Mouse (Mus musculus): ENCODE data around the gene Gm44579.

Gm44579 gene

DNA sequence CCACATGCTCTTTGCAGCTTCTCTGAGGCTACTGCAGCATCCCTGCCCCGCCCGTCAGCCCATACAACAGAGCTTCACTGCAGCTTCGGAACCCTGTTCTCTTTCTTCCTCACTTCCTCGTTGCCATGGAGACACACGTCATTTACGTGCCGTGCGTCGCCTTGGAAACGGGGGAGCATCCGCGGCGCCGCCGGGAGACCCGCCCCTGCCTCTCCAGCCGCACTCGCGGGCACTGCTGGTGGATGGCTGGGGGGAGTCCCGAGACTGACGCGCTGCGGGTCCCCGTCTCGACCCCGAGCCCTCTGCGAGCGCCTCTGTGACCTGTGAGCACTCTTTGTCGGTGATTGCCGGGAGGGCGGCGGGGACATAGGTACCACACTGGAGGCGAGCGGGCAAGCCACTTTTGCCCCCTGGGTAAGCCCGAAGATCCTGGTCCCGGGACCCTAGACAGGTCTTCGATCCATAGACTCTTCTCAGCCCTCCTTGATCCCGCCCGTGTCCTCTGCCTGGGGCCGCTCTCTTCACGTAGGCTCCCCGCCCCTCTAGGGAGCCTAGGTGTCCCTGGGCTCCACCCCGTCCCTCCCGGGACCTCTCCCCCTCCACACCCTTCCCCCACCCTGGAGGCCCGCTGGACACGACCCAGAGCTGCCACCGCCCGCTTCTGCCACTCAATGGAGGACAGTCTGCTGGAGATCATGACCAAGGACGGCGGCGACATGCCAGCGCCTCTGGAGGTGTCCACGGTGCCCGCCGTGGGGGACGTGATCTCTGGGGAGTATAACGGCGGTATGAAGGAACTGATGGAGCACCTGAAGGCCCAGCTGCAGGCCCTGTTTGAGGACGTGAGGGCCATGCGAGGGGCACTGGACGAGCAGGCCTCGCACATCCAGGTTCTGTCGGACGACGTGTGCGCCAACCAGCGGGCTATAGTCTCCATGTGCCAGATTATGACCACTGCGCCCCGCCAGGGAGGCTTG lies 52.8 kb downstream of the Gm44579 start:
- peak; percentile 85 for DNase-seq (ENCODE audit: low spot score)

DNA sequence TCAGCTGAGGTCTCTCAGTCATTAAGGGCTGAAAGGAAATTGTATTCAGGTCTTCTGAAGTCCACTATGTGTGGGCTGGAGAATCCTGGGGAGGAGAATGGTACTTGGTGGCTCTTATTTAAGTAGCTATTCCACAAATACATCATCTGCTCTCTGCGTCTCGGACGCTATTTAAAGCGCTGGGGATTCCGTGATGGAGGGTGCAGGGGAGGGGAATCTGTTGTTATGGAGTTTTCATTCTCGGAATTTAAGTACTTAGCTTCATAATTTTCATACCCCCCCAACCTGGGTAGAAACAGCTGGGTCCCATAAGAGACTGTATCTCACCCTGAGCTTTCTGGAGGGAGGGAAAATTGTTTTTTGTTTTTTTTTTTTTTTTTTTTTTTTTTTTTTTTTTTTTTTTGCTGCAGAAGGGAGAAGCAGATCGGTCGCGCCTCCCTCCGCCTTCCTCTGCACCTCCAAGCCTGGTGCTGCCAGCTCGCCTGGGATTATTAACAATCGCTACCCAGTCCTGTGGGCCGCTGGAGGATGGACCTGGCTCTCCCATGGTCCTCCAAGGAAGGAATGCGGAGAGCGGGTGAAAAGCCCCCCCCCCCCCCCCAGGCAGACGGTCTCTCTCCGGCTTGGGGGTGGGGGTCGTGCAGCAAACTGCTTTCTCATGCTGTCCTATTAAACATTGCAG lies 53.7 kb downstream of the Gm44579 start, which contains the start of gene Ccdc184:
Gene Ccdc184 (plus strand): TSS at position 196 of the 682 bp plus-strand sequence.
- no peak for DNase-seq (ENCODE audit: low spot score)

DNA sequence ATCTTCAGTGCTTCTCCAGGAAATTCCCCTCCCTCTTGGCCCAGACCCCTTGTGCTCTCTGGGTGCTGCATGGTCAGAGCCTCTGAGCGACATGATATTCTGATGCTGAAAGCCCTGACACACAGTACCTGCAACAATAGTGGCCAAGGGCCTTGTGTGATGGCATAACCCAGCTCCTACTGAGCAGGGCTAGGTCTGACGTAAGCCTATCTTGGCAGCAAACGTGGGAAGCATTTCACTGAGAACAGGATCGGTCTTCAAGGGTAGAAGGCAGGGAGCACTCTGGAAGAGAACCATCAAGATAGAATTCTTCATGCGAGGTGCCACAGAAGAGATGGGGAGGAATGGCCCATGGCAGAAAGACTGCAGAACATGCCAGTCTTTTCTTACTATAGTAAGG lies 55.3 kb downstream of the Gm44579 start, which contains the start of gene Asb8:
Gene Asb8 (minus strand): TSS at position 101 of the 400 bp plus-strand sequence.
- no peak for DNase-seq (ENCODE audit: low spot score)

DNA sequence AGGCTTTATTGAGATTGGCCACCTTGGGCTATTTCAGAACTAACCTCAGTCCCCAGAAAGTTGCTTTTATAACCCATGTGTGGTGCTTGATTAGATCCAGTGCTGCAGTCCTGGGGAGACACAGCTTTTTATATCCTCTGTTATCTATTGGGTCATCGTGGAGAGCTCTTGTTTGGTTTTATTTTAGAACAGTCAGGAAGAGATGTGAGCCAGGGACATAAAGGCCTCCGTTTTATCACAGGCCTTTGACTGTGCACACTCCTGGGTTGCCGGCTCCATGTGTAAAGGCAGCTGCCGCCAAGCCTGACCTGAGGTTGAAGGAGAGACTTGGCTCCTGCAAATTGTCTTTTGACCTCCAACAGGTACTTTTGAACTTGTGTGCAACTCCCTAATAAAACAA lies 58.2 kb downstream of the Gm44579 start:
- DNase-seq (ENCODE audit: low spot score), result no peak

DNA sequence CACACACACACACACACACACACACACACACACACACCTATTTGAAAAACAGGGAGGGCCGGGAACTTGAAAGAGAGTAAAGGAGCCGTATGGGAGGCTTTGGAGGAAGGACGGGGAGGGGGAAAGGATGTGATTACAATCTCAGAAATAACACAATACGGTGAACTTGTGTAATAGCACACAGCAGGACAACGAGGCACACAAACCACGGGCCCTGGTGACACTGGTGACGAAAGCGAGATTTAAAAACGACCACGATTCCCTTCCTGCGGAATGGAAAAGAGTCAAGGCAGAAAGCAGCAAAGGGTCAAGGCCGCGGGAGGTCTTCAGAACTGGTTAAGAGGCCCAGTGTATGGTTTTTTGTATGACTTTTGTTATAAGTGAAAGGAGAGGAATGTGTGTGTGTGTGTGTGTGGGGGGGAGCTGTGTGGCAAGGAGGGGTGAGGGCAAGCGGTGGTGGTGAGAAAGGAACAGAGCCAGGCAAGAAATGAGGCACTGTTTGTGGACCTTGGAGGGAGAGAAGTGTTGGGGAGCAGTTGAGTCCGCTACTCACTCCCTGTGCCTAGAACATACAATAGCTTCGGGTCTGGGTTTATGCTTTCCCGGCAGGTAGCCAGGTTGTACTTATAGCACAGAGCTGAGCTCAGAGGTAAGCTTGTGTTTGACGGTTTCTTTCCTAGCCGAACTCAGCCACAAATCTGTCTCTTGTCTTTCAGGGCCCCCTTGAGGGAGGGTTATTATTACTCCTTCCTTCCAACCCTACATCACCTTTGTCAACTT lies 59.6 kb downstream of the Gm44579 start:
- DNase-seq (ENCODE audit: low spot score), result no peak

DNA sequence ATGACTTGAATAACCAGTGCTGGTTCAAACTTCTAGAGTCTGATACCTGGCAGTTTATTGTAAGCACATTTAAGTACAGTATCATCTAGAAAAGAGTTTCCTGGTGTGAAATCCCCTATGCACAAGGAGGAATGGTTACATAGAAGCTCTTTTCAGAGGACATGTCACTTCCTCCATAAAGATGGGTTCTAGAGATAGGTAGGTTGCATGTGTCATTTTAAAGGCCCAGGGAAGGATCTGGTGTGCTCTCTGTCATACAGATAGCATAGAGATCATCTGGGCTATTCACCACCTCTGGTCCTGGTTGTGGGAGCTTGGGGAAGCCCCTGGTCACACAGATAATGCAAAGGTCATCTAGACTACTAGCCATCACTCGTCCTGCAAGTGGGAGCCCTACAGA lies 63.5 kb downstream of the Gm44579 start:
- no peak for DNase-seq (ENCODE audit: low spot score)

DNA sequence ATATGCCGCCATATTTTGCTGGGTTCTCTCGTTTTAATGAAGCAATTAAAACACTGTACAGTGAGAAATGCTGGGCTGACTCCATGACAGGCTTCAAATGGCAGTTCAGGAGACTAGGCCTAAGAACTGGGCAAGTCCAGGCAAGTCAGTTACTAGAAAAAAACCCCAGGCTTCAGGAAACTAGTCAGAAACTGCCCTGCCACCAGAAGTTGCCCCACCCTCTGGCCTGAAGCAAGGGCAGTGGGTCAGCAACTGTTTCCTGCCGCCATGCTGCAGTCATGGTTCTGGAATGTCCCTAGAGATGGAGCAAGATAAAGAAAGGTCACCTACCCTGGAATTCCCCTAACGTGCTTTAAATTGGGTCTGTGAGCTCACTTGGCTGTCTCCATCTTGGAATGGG lies 64.8 kb downstream of the Gm44579 start:
- no peak for DNase-seq (ENCODE audit: low spot score)

DNA sequence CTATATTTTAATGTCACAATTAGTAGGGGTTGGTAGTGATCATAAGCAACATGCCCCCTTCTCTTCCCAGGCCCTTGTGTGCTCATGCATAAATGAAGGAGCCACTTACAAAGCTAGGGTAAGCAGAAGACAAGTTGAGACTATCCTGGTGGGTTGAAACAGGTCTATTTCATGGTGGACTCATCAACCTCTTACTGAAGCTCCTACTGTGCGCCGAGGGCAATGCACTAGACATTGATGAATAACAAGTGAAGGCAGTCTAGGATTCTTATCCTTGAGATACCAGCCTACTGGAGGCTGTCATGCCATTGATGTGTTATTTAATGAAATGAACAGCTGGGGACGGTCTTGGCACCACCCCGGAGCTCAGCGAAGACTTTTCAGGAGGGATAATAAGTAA lies 65.5 kb downstream of the Gm44579 start:
- no peak for DNase-seq (ENCODE audit: low spot score)

DNA sequence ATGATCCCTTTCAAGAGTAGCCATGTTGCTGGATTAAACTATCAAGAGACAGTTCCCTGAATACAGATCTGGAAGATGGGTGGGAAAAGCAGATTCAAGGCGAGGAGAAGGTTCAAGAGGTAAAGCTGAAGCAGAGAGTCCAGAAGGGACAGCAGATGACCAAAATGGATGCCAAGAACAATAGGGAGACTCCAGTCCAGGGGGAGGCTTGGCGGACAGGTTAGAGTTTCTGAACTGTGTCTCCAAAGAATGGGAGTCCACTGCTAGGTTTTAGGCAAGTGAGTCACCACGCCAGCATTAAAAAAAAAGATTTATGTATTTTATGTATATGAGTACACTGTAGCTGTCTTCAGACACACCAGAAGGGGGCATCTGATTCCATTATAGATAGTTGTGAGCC lies 66.1 kb downstream of the Gm44579 start:
- DNase-seq (ENCODE audit: low spot score), result no peak

DNA sequence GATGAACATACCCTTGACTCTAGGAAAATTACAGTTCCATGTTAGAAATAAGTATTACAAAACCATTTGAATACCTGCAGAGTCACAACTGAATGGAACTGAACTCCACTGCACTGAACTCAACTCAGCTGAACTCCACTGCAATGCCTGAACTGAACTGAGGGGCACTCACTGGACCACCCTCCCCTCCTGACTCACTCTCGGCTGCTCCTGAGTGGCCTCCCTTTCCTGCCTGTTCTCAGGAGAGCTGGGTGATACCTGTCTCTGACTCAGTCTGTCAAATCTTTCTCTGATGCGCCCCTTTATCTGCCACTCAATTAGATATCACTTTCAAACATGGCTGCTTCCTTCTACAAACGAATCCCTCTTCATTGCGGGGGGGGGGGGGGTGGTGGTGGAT lies 66.6 kb downstream of the Gm44579 start:
- no peak for DNase-seq (ENCODE audit: low spot score)

DNA sequence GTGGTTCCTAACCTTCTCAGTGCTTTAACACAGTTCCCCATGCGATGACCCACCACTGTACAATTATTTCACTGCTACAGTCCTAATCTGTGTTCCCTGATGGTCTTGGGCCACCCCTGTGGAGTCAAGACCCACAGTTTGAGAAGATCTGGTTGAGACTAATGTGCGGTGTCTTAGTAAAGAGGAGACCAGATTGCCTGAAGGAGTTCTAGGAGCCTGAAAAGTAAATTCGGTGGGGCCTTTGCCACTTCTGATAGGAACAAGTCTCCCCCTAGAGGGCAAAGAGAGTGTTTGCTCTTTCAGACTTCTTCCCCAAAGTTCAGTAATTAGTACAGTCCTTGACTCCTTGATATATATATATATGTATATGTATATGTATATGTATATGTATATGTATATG lies 67.2 kb downstream of the Gm44579 start:
- DNase-seq (ENCODE audit: low spot score), result no peak

DNA sequence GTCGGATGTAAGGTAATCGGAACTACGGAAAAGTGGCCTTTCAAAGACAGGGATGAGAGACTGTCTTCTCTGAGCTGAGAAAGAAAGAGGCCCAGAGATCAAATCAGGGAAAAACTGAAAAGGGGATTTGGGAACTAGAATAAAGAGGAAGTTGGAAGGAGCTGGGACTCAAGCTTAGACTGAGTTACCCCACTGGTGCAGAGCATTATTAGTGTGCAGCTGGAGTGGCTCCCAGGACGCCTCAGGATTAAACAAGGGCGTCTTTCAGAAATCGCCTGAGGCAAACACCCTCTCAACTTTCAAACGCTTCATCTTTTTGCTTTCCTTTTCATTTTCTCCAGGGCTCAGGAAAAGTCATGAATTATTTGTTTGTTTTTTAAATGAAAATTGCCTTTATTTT lies 67.9 kb downstream of the Gm44579 start:
- no peak for DNase-seq (ENCODE audit: low spot score)

DNA sequence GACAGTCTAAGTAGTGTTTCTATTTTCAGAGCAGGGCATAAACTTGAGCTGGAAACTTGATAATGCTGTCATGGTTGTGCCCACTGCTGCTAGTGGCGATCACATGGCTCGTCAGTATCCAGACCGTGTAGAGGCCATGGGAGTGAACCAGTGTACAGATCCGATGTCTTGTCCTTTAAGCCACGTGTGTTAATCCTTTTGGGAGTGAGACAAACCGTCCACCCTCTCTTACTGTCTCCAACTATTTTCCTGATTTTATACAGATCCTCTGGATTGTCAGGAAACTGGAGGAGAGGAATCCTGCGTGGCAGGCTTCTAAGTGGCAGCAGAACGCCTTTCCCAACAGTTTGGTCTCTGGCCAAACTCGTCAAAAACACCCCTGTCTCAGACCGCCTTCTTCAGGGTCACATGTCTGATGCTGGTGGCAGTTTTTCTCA lies 71.6 kb downstream of the Gm44579 start:
- DNase-seq (ENCODE audit: low spot score), result no peak

DNA sequence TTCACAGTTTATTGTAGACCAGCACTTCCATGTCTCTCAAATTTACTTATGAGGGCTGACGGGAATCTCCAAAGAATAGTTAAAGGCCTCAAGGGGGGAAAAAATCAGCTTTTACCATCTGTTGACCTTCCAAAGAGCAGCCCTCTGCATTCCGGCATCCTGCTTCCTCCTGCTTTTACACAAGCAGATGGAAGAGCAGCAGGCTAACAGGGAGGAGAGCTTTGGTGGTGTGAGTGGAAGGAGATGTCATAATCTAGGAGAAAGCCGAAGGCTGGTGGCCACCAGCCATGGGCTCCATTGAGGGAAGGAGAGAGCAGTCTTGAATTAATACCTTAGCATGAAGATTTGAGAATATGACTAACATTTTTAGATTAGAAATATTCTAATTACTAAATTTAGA lies 72.4 kb downstream of the Gm44579 start:
- no peak for DNase-seq (ENCODE audit: low spot score)

DNA sequence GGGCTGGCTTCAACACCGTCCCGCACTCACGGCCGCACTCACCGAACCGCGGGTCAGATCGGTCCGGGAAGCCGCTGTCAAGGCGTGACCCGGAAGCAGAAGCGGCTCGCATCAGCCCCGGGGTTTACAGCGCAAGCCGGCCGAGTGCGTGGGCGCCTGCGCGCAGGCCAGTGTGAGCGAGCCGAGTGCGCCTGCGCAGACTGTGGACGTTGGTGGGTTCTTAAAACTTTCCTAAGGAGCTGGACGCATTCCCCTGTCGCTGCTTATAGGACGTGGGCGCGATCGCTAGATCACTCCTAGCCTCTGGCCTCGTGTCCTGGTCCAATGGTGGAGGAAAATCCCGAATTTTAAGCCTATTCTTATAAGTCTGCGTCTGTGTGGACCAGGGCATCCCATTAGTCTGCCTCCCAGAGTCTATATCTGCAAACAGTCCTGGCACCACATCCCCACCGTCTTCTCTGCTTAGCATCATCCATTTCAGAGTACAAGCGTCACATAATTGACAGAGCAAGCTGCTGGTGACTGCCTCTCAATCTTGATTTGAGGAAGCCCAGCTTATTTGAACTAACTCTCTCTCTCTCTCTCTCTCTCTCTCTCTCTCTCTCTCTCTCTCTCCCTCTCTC lies 75.1 kb downstream of the Gm44579 start:
- DNase-seq (ENCODE audit: low spot score), result peak; percentile 92

DNA sequence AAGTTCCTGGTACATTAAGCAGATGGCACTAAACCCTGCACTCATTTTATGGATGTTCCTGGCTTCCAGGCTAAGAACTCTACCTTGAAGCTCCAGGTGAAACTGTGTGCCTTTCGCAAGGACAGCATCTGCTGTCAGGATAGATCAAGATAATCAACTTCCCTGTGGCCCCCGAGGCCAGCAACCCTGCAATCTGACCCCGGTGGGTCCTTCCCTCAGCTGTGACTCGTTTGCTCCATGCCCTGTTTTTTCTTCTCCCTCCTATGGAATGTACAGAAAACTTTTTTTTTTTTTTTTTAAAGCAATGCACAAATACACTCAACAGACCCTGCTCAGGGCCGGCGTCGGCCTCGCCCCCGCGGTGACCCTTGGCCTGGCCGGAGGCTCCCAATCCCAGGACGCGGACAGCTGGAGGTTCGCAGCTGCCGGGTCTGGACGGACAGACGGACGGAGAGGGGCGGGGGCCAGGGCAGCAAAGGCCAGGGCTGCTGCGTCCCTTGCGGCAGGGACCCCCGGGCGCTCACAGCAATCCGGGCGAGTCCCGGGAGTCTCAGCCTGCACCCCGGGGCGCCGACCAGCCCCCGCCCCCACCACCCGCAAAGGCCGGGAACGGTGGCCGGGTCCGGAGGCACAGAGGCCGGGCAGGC lies 75.8 kb downstream of the Gm44579 start:
- peak; percentile 28 for DNase-seq (ENCODE audit: low spot score)

DNA sequence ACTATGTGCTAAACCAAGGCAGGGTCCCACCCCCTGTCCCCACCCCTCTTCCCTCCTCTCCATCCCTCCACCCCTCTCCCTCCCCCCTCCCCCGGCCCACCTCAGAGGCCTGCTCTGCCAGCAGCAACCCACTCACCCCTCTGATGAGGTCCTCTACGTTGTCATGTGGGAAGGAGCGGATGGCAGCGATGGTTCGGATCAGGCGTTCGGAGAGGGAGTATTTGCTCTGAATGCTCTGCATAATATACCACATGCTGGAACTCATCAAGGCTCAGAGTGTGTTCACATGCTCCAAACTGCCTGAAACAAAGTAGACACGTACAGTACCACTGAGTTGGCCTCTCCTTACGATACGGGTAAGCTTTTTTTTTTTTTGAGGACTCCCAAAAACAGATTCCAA lies 78.3 kb downstream of the Gm44579 start:
- no peak for DNase-seq (ENCODE audit: low spot score)

DNA sequence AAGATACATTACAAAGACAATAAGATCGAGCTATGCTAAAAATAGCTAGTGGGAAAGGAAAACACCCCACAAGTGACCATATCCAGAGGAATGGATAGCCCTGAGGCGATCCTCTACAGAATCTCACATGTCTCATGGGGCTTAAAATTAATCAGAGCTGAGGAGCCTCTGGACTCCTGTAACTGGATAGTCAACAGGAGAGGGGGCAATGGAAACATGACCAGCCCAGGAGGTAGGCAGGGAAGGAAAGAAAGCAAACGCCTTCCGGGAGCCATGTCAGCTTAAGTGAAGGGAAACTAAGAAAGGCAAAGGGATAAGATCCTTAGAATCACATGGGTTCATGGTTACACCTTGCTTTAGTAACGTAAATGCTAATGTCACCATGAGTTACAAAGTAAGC lies 80.0 kb downstream of the Gm44579 start:
- no peak for DNase-seq (ENCODE audit: low spot score)

DNA sequence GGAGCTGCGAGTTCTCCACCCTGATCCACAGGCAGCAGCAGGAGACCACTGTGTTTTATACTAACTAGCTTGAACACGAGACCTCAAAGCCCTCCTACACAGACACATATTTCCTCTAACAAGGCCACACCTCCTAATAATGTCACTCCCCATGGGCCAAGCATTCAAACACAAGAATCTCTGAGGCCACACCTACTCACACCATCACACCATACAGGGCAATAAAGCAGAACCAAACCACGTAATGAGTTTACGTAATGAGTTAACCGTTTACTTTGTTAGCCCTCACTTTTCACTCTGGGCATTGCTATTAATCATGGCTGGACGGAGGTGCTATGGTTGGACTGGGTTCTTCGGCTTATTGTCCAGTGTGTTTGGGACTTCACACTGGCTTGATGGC lies 81.0 kb downstream of the Gm44579 start:
- no peak for DNase-seq (ENCODE audit: low spot score)

DNA sequence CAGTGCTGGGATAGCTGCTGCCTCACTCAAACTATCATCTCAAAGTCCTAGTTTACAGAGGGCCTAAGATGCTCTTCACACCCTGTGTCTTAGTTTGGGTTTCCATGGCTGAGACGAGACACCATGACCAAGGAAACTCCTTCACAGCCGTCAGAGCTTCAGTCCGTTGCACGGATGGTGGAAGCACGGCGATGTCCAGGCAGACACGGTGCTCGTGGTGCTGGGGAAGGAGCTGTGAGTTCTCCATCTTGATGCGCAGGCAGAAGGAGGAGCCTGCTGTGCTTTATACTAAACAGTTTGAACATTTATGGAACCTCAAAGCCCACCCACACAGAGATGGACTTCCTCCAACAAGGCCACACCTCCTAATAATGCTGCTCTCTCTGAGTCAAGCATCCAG lies 83.9 kb downstream of the Gm44579 start:
- no peak for DNase-seq (ENCODE audit: low spot score)

All from testis, postnatal 14 days (tissue).